Mouse (Mus musculus): ENCODE results near the gene Rab11fip4. TPM values are rescaled to one million over a fixed set of nuclear protein-coding genes. Genes with fewer than 3 reads are reported as not detected.

Gene Rab11fip4
- polyA plus RNA-seq, 1 experiment from 2014 or later = 0.26 TPM

DNA sequence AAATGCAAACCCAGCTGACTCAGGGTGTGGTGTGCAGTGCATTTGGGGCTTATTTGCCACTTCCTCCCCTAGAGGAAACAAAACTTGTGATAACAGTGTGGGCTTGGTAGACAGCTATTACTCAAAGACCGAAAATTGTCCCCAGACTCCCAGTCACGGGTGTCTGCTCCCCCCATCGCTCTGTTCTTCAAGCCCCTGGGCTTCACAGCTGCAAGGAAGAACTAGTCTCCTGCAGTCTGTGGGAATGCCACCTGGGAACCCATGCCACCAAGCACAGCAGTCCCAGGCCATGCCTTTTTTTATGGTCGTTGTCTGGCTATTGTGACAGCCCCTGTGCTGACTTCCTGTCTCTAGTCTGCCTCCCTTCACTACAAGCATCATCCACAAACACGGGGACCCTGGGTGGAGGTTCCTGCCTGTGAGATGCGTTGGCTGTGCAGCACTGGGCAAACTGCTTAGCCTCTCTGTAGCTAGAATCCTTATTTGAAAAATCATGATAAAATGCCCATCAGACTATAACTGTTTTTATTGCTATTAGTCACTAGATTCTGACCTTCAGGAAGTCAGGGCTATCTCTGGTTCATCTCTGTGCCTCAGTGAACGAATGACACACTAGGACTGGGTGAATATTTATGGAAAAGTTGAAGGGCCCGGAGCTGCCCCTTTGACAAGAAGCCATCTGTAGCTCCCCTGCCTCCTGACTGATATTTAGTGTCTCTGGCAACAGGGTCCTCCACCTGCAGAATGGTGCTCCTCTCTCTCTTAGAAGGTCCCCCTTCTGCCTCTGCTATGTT, 50.1 kb downstream of the Rab11fip4 start:
- 0 out of 2 replicates have a peak, but pooled peaks cover 5% of the 10 kb centered on the region for H3K27me3 ChIP-seq
- WGBS = 45% methylated on average over 8 of the region's 8 CpGs
- no peak overlapping the region for H3K9ac ChIP-seq
- H3K4me2 ChIP-seq = no peak overlapping the region
- no peak for ATAC-seq (replicated peaks; ENCODE audit: insufficient number of reproducible peaks, insufficient read depth, low FRiP score, low read depth)
- no peak overlapping the region for H3K27ac ChIP-seq
- peaks cover 23% of the 10 kb centered on the region for H3K4me1 ChIP-seq (replicated peaks)
- H3K36me3 ChIP-seq = no peaks in the 10 kb centered on the region
- H3K9me3 ChIP-seq (replicated peaks) = no peaks in the 10 kb centered on the region
- no peak overlapping the region for H3K4me3 ChIP-seq

GRCm38 (mm10) chr11:79643730-79644129, 52.7 kb downstream of the Rab11fip4 start:
- ATAC-seq (replicated peaks; ENCODE audit: insufficient number of reproducible peaks, insufficient read depth, low FRiP score, low read depth) = no peak
- Histone ChIP-seq H3K4me1 (replicated peaks) (peaks cover 37% of the 10 kb centered on the region), H3K9me3 (replicated peaks) (no peaks in the 10 kb centered on the region), H3K4me2 (no peak overlapping the region), H3K27ac (no peak overlapping the region), H3K27me3 (peaks cover 9% of the 10 kb centered on the region; the same call in 1 of the 2 replicates), H3K9ac (no peak overlapping the region), H3K36me3 (no peaks in the 10 kb centered on the region), H3K4me3 (no peak overlapping the region)
- 74% methylated on average over 9 of the region's 9 CpGs for WGBS

GRCm38 (mm10) chr11:79644717-79645191, 53.7 kb downstream of the Rab11fip4 start:
- 30% methylated on average over 8 of the region's 8 CpGs for WGBS
- Histone ChIP-seq H3K4me2 (no peak overlapping the region), H3K4me3 (no peak overlapping the region), H3K27me3 (peaks cover 9% of the 10 kb centered on the region), H3K9ac (no peak overlapping the region), H3K4me1 (replicated peaks) (peaks cover 37% of the 10 kb centered on the region), H3K27ac (peak overlapping the region; percentile 31; the same call in 1 of the 2 replicates), H3K36me3 (no peaks in the 10 kb centered on the region), H3K9me3 (replicated peaks) (no peaks in the 10 kb centered on the region)
- peak; percentile 43; the same call in 1 of the 2 replicates for ATAC-seq (replicated peaks; ENCODE audit: insufficient number of reproducible peaks, insufficient read depth, low FRiP score, low read depth)

DNA sequence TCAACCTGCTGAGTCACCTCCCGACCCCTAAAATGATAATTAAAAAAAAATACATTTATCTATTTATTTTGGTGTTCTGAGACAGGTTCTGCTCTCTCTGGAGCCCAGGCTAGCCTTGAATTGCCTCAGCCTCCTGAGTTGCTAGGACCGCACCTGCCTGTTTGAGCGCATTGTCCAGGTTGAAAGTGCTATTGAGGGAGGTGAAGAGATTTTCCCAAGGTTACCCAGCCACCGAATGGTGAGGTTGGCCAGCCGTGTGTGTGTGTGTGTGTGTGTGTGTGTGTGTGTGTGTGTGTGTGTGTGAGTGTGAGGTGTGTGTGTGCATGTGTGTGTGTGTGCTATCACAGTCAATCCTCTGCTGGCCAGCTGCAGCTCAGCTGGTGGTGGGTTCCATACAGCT, 55.0 kb downstream of the Rab11fip4 start:
- peaks cover 11% of the 10 kb centered on the region for H3K27me3 ChIP-seq
- no peak for ATAC-seq (replicated peaks; ENCODE audit: insufficient number of reproducible peaks, insufficient read depth, low FRiP score, low read depth)

GRCm38 (mm10) chr11:79646467-79647070, 55.6 kb downstream of the Rab11fip4 start:
- 39% methylated on average over 12 of the region's 12 CpGs for WGBS
- no peak overlapping the region for H3K27ac ChIP-seq
- no peak for ATAC-seq (replicated peaks; ENCODE audit: insufficient number of reproducible peaks, insufficient read depth, low FRiP score, low read depth)
- no peak overlapping the region for H3K4me3 ChIP-seq
- no peak overlapping the region for H3K4me2 ChIP-seq
- H3K9ac ChIP-seq = no peak overlapping the region
- H3K4me1 ChIP-seq (replicated peaks) = peaks cover 32% of the 10 kb centered on the region
- peaks cover 14% of the 10 kb centered on the region for H3K27me3 ChIP-seq
- no peaks in the 10 kb centered on the region for H3K36me3 ChIP-seq
- H3K9me3 ChIP-seq (replicated peaks) = no peaks in the 10 kb centered on the region

More for the DNA sequence above, 55.0 kb downstream of the Rab11fip4 start:
- no peaks in the 10 kb centered on the region for H3K9me3 ChIP-seq (replicated peaks)
- no peak overlapping the region for H3K4me3 ChIP-seq
- no peak overlapping the region for H3K4me2 ChIP-seq
- H3K4me1 ChIP-seq (replicated peaks) = peaks cover 33% of the 10 kb centered on the region
- 71% methylated on average over 5 of the region's 5 CpGs for WGBS
- H3K27ac ChIP-seq = no peak overlapping the region
- no peak overlapping the region for H3K9ac ChIP-seq
- no peaks in the 10 kb centered on the region for H3K36me3 ChIP-seq

- ATAC-seq (replicated peaks; ENCODE audit: insufficient number of reproducible peaks, insufficient read depth, low FRiP score, low read depth) = no peak
- Histone ChIP-seq H3K4me2 (no peak overlapping the region), H3K27ac (no peak overlapping the region), H3K27me3 (peaks cover 16% of the 10 kb centered on the region), H3K4me1 (replicated peaks) (peaks cover 32% of the 10 kb centered on the region), H3K9me3 (replicated peaks) (no peaks in the 10 kb centered on the region), H3K9ac (no peak overlapping the region), H3K4me3 (no peak overlapping the region), H3K36me3 (no peaks in the 10 kb centered on the region)
- WGBS = 52% methylated on average over 8 of the region's 8 CpGs
These were observed 56.1 kb downstream of the Rab11fip4 start for GRCm38 (mm10) chr11:79647071-79647501.

DNA sequence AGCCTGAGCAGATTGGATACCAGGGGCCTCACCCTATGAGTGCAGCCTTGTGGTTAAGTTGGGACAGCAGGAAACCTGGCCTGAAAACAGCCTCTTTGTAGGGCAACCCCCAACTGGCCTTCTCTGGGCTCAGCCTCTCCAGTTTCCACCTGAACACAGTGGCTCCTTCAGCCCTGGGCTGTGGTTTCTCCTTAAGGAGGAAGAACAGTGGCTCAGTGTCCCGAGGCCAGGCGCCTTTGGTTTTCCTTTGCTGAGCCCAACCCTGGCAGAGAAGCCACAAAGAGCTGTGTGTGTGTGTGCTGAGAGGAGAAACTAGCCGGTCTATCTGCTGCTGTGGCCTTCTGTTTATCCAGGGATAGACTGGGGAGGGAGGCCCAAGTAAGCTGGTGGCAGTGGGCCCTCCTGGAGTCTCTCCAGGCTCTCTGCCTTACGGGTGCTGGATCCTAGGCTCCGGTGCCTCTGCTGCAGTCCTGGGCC, 59.4 kb downstream of the Rab11fip4 start:
- no peak overlapping the region for H3K27ac ChIP-seq
- ATAC-seq (replicated peaks; ENCODE audit: insufficient number of reproducible peaks, insufficient read depth, low FRiP score, low read depth) = no peak
- H3K4me3 ChIP-seq = no peak overlapping the region
- H3K4me1 ChIP-seq (replicated peaks) = peaks cover 20% of the 10 kb centered on the region
- H3K27me3 ChIP-seq = peaks cover 17% of the 10 kb centered on the region
- 63% methylated on average over 5 of the region's 5 CpGs for WGBS
- H3K36me3 ChIP-seq = no peaks in the 10 kb centered on the region
- no peak overlapping the region for H3K9ac ChIP-seq
- no peak overlapping the region for H3K4me2 ChIP-seq
- no peaks in the 10 kb centered on the region for H3K9me3 ChIP-seq (replicated peaks)

DNA sequence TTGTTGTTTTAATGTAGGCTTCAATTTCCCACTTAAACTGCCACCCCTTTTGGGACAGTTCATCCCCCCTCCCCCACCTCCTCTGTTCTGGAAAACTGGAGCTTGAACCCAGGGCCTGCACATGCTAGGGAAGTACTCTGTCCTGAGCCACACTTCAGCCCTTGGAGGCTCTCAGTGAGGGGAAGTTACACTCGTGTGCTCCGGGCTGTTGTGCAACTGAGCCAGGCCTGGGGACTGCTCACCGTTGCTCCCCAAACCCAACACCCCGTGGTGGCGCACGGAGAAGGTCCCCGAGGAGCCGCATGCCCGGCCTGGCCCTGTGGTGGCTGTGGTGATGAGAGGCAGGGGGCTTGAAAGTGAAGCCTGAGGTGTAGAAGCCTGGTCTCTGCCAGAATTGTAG, 61.2 kb downstream of the Rab11fip4 start:
- no peak for ATAC-seq (replicated peaks; ENCODE audit: insufficient number of reproducible peaks, insufficient read depth, low FRiP score, low read depth)
- peaks cover 8% of the 10 kb centered on the region for H3K4me1 ChIP-seq (replicated peaks)
- 74% methylated on average over 9 of the region's 9 CpGs for WGBS
- H3K4me2 ChIP-seq = no peak overlapping the region
- H3K36me3 ChIP-seq = no peaks in the 10 kb centered on the region
- H3K27ac ChIP-seq = no peak overlapping the region
- H3K4me3 ChIP-seq = no peak overlapping the region
- peaks cover 14% of the 10 kb centered on the region for H3K27me3 ChIP-seq
- no peak overlapping the region for H3K9ac ChIP-seq
- H3K9me3 ChIP-seq (replicated peaks) = no peaks in the 10 kb centered on the region

GRCm38 (mm10) chr11:79652921-79653575, 62.0 kb downstream of the Rab11fip4 start:
- peaks cover 10% of the 10 kb centered on the region for H3K27me3 ChIP-seq
- H3K9ac ChIP-seq = no peak overlapping the region
- ATAC-seq (replicated peaks; ENCODE audit: insufficient number of reproducible peaks, insufficient read depth, low FRiP score, low read depth) = no peak
- H3K27ac ChIP-seq = no peak overlapping the region; the same call in 1 of the 2 replicates
- no peaks in the 10 kb centered on the region for H3K9me3 ChIP-seq (replicated peaks)
- H3K4me3 ChIP-seq = no peak overlapping the region
- H3K36me3 ChIP-seq = no peaks in the 10 kb centered on the region
- WGBS = 77% methylated on average over 20 of the region's 20 CpGs
- 0 out of 2 replicates have a peak, but pooled peaks cover 4% of the 10 kb centered on the region for H3K4me1 ChIP-seq (replicated peaks)
- H3K4me2 ChIP-seq = no peak overlapping the region

DNA sequence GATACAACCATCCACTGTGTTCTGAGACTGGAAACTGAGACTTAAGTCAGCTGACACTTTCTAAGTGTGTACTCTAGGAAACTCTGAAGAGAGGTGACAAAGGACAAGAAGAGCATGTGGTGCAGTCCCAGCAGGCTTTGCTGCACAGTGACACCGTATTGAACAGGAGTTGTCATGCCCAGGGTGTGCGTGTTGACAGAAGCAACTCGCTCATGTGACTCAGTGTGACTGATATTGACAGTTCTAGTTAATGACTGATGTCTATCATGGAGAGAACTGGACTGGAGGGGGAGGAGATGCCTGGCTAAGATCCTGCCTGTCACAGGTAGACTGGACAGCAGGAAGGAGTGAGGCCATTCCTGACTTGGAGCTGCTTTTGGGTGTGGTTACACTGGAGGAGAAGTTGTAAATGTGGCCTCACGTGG, 63.4 kb downstream of the Rab11fip4 start:
- H3K4me3 ChIP-seq = no peak overlapping the region
- no peak overlapping the region for H3K4me2 ChIP-seq
- no peaks in the 10 kb centered on the region for H3K9me3 ChIP-seq (replicated peaks)
- no peak overlapping the region for H3K9ac ChIP-seq
- H3K27ac ChIP-seq = no peak overlapping the region
- WGBS = 70% methylated on average over 4 of the region's 4 CpGs
- no peak for ATAC-seq (replicated peaks; ENCODE audit: insufficient number of reproducible peaks, insufficient read depth, low FRiP score, low read depth)
- no peaks in the 10 kb centered on the region for H3K36me3 ChIP-seq
- peaks cover 10% of the 10 kb centered on the region for H3K27me3 ChIP-seq
- H3K4me1 ChIP-seq (replicated peaks) = 0 out of 2 replicates have a peak, but pooled peaks cover 4% of the 10 kb centered on the region

DNA sequence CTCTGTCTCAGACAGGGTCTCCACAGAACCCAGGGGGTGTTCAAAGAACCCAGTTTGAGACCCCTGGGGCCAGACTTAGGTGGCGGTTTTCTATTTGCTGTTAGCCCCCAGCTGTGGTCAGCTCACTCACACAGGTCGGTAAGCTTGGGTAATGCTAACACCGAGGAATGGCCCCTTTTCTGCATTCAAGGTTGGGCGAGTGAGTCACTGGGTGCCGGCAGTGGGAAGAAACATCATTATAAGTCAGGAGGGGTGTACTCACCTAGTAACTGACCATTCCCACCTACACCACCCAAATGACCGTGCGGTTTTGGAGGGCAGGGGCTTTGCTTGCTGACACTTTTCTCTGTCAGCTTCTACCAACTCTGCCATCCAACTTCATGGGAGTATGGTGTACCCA, 64.6 kb downstream of the Rab11fip4 start:
- no peak for ATAC-seq (replicated peaks; ENCODE audit: insufficient number of reproducible peaks, insufficient read depth, low FRiP score, low read depth)
- 81% methylated on average over 7 of the region's 7 CpGs for WGBS

More for the DNA sequence above, 64.6 kb downstream of the Rab11fip4 start:
- H3K27ac ChIP-seq = no peak overlapping the region
- no peaks in the 10 kb centered on the region for H3K9me3 ChIP-seq (replicated peaks)
- H3K27me3 ChIP-seq = peaks cover 14% of the 10 kb centered on the region
- no peak overlapping the region for H3K4me3 ChIP-seq
- H3K9ac ChIP-seq = no peak overlapping the region
- H3K4me1 ChIP-seq (replicated peaks) = peaks cover 7% of the 10 kb centered on the region
- no peak overlapping the region for H3K4me2 ChIP-seq
- no peaks in the 10 kb centered on the region for H3K36me3 ChIP-seq

Data from heart, embryonic 15.5 days (tissue).